Mouse (Mus musculus) limb, embryonic 11.5 days (tissue): Measurements from ENCODE around the gene 1700012A03Rik. TPM values are rescaled to one million over a fixed set of nuclear protein-coding genes. Genes with fewer than 3 reads are reported as not detected.

Experiments used
- ATAC-seq: fragments of 200-750 bp; cut with Nextera tagmentation; 2 replicates; pipeline ENCODE4 v1.8.0; 2017; ENCODE audit warnings: low read depth; ENCODE audit not compliant: insufficient number of reproducible peaks, low FRiP score, low TSS enrichment
- DNase-seq: peaks from one replicate; pipeline ENCODE4 v3.0.0-alpha.2; 2015; ENCODE audit warnings: low spot score
- H3K27ac ChIP-seq: fragments of 300-500 bp; sonication (generic); replicated peaks from 2 replicates; pipeline ENCODE4 v1.5.1; 2014; ENCODE audit warnings: low read depth, mild to moderate bottlenecking, low read length
- H3K27me3 ChIP-seq: fragments of 300-500 bp; sonication (generic); 2 replicates; pipeline ENCODE4 v1.6.1; 2014; ENCODE audit warnings: mild to moderate bottlenecking, low read length, mixed read lengths; ENCODE audit not compliant: control insufficient read depth, insufficient read depth
- H3K36me3 ChIP-seq: fragments of 300-500 bp; sonication (generic); 2 replicates; pipeline ENCODE4 v1.6.1; 2014; ENCODE audit warnings: mild to moderate bottlenecking, low read length, moderate library complexity, mixed read lengths; ENCODE audit not compliant: control insufficient read depth, insufficient read depth
- H3K4me1 ChIP-seq: fragments of 300-500 bp; sonication (generic); 2 replicates; pipeline ENCODE4 v1.6.1; 2014; ENCODE audit warnings: low read length, mixed read lengths; ENCODE audit not compliant: control insufficient read depth, insufficient read depth
- H3K4me2 ChIP-seq: fragments of 300-500 bp; sonication (generic); 2 replicates; pipeline ENCODE4 v1.6.1; 2014; ENCODE audit warnings: low read depth, mild to moderate bottlenecking, moderate library complexity; ENCODE audit not compliant: severe bottlenecking
- H3K4me3 ChIP-seq: fragments of 300-500 bp; sonication (generic); 2 replicates; pipeline ENCODE4 v1.5.1; 2014; ENCODE audit warnings: low read depth, low read length
- H3K9ac ChIP-seq: fragments of 300-500 bp; sonication (generic); 2 replicates; pipeline ENCODE4 v1.6.1; 2014; ENCODE audit warnings: mild to moderate bottlenecking, low read length
- H3K9me3 ChIP-seq: fragments of 300-500 bp; sonication (generic); 2 replicates; pipeline ENCODE4 v1.6.1; 2016; ENCODE audit warnings: low read length; ENCODE audit not compliant: control insufficient read depth
- WGBS: fragments of 180-500 bp; shearing (Covaris S2); extraction: QIAGEN DNeasy Blood & Tissue Kit; methylation state at CpG from one replicate; pipeline ENCODE4 v1.1.7; 2014; 5-methylcytosine and 5-hydroxymethylcytosine counted together
- polyA plus RNA-seq: library from polyadenylated mRNA; unstranded; fragments of >200 nt; fragmentation: Nextera tagmentation; extraction: Ambion mirVana; gene quantifications from 2 replicates; pipeline ENCODE4 v1.2.1, GENCODE M21; 2014

The 1700012A03Rik gene
- polyA plus RNA-seq, result not detected in 2 replicates

GRCm38 (mm10) chr6:32049951-32050345, at the start of gene 1700012A03Rik:
1700012A03Rik (plus strand) TSS chr6:32050246.
- Histone ChIP-seq H3K27me3 (no peaks in the 10 kb centered on the region), H3K4me2 (no peak within 1 kb of the TSS), H3K9ac (no peak within 1 kb of the TSS), H3K4me3 (no peak within 1 kb of the TSS), H3K4me1 (no peaks in the 10 kb centered on the region), H3K36me3 (no peaks in the 10 kb centered on the region), H3K9me3 (no peaks in the 10 kb centered on the region), H3K27ac (no peak within 1 kb of the TSS)
- ATAC-seq (no peak), DNase-seq (no peak)
- WGBS, result 71% methylated on average over 3 of the region's 3 CpGs

GRCm38 (mm10) chr6:32004228-32004627, 45.8 kb upstream of the 1700012A03Rik start:
- no peaks in the 10 kb centered on the region for H3K27me3 ChIP-seq
- no peak for DNase-seq
- WGBS, result 82% methylated on average over 10 of the region's 10 CpGs
- H3K4me2 ChIP-seq, result no peak overlapping the region
- H3K9me3 ChIP-seq, result no peaks in the 10 kb centered on the region
- no peaks in the 10 kb centered on the region for H3K36me3 ChIP-seq
- H3K4me1 ChIP-seq, result no peaks in the 10 kb centered on the region
- H3K27ac ChIP-seq, result no peak overlapping the region
- no peak for ATAC-seq
- H3K9ac ChIP-seq, result no peak overlapping the region
- no peak overlapping the region for H3K4me3 ChIP-seq

- Histone ChIP-seq H3K27me3 (no peaks in the 10 kb centered on the region), H3K27ac (no peak overlapping the region), H3K36me3 (no peaks in the 10 kb centered on the region), H3K9ac (no peak overlapping the region), H3K4me3 (no peak overlapping the region), H3K4me1 (no peaks in the 10 kb centered on the region), H3K4me2 (no peak overlapping the region), H3K9me3 (no peaks in the 10 kb centered on the region)
- WGBS, result 79% methylated on average over 2 of the region's 2 CpGs
- DNase-seq, result no peak
- ATAC-seq, result no peak
Observed at GRCm38 (mm10) chr6:32005914-32006313, 44.1 kb upstream of the 1700012A03Rik start.

GRCm38 (mm10) chr6:32006382-32006781, 43.7 kb upstream of the 1700012A03Rik start:
- WGBS, result 82% methylated on average over 6 of the region's 6 CpGs
- Histone ChIP-seq H3K9ac (no peak overlapping the region), H3K4me1 (no peaks in the 10 kb centered on the region), H3K27me3 (no peaks in the 10 kb centered on the region), H3K9me3 (no peaks in the 10 kb centered on the region), H3K4me3 (no peak overlapping the region), H3K4me2 (no peak overlapping the region), H3K36me3 (no peaks in the 10 kb centered on the region), H3K27ac (no peak overlapping the region)
- DNase-seq (no peak), ATAC-seq (no peak)

- no peak overlapping the region for H3K4me2 ChIP-seq
- DNase-seq, result peak; percentile 9
- no peaks in the 10 kb centered on the region for H3K27me3 ChIP-seq
- ATAC-seq, result no peak
- WGBS, result 90% methylated on average over 3 of the region's 3 CpGs
- H3K4me1 ChIP-seq, result no peaks in the 10 kb centered on the region
- no peaks in the 10 kb centered on the region for H3K36me3 ChIP-seq
- H3K9me3 ChIP-seq, result no peaks in the 10 kb centered on the region
- no peak overlapping the region for H3K27ac ChIP-seq
- no peak overlapping the region for H3K4me3 ChIP-seq
- H3K9ac ChIP-seq, result no peak overlapping the region
Observed at GRCm38 (mm10) chr6:32007336-32007735, 42.7 kb upstream of the 1700012A03Rik start.

GRCm38 (mm10) chr6:32016841-32017240, 33.2 kb upstream of the 1700012A03Rik start:
- Histone ChIP-seq H3K27me3 (no peaks in the 10 kb centered on the region), H3K9ac (no peak overlapping the region), H3K27ac (no peak overlapping the region), H3K4me3 (no peak overlapping the region), H3K4me2 (no peak overlapping the region), H3K36me3 (no peaks in the 10 kb centered on the region), H3K9me3 (no peaks in the 10 kb centered on the region), H3K4me1 (no peaks in the 10 kb centered on the region)
- DNase-seq (no peak), ATAC-seq (no peak)
- WGBS, result 88% methylated on average over 7 of the region's 7 CpGs

GRCm38 (mm10) chr6:32017406-32018104, 32.5 kb upstream of the 1700012A03Rik start:
- Histone ChIP-seq H3K27ac (no peak overlapping the region), H3K4me3 (no peak overlapping the region), H3K4me1 (no peaks in the 10 kb centered on the region), H3K9me3 (no peaks in the 10 kb centered on the region), H3K9ac (no peak overlapping the region), H3K27me3 (no peaks in the 10 kb centered on the region), H3K4me2 (no peak overlapping the region), H3K36me3 (no peaks in the 10 kb centered on the region)
- 83% methylated on average over 14 of the region's 14 CpGs for WGBS
- ATAC-seq (no peak), DNase-seq (no peak)

- H3K27me3 ChIP-seq, result no peaks in the 10 kb centered on the region
- H3K9ac ChIP-seq, result no peak overlapping the region
- ATAC-seq, result no peak
- no peak overlapping the region for H3K27ac ChIP-seq
- DNase-seq, result no peak
- no peak overlapping the region for H3K4me2 ChIP-seq
- no peaks in the 10 kb centered on the region for H3K36me3 ChIP-seq
- H3K4me3 ChIP-seq, result no peak overlapping the region
- no peaks in the 10 kb centered on the region for H3K4me1 ChIP-seq
- WGBS, result 71% methylated on average over 5 of the region's 5 CpGs
- no peaks in the 10 kb centered on the region for H3K9me3 ChIP-seq
Observed at GRCm38 (mm10) chr6:32018105-32018446, 32.0 kb upstream of the 1700012A03Rik start.
